Mouse (Mus musculus) MEL (cell line): ENCODE data around the gene Agr2.

Experiments used
- CTCF ChIP-seq, 3 experiments: IDR thresholded peaks in 2 of 3; conservative IDR thresholded peaks in 1 of 3; 2 replicates each; pipeline ENCODE4 v1.5.1; 2011 to 2012; ENCODE audit warnings: low read length in 3 of 3, low read depth in 2 of 3, mild to moderate bottlenecking in 2 of 3, improper control_type of control experiment in 1 of 3, inconsistent platforms in 1 of 3, mixed read lengths in 1 of 3, moderate library complexity in 1 of 3; ENCODE audit not compliant: control insufficient read depth in 1 of 3, insufficient read depth in 1 of 3, poor library complexity in 1 of 3, severe bottlenecking in 1 of 3
- E2F4 ChIP-seq: IDR thresholded peaks from 2 replicates; pipeline ENCODE4 v1.6.1; 2011; ENCODE audit warnings: low read depth, low read length, improper control_type of control experiment, borderline replicate concordance
- ELF1 ChIP-seq: IDR thresholded peaks from 2 replicates; pipeline ENCODE4 v1.6.1; 2014; ENCODE audit warnings: low read depth, mild to moderate bottlenecking, inconsistent platforms, low read length, improper control_type of control experiment, moderate library complexity
- GABPA ChIP-seq: IDR thresholded peaks from 2 replicates; pipeline ENCODE4 v1.6.1; 2012; ENCODE audit warnings: low read depth, mild to moderate bottlenecking, inconsistent platforms, low read length, improper control_type of control experiment, moderate library complexity
- HCFC1 ChIP-seq: IDR thresholded peaks from 2 replicates; pipeline ENCODE4 v1.6.1; 2012; ENCODE audit warnings: low read depth, mild to moderate bottlenecking, inconsistent platforms, low read length, improper control_type of control experiment, moderate library complexity
- MAZ ChIP-seq: IDR thresholded peaks from 2 replicates; pipeline ENCODE4 v1.6.1; 2012; ENCODE audit warnings: low read depth, mild to moderate bottlenecking, inconsistent platforms, low read length, improper control_type of control experiment
- NRF1 ChIP-seq: IDR thresholded peaks from 2 replicates; pipeline ENCODE4 v1.6.1; 2014; ENCODE audit warnings: low read depth, mild to moderate bottlenecking, inconsistent platforms, low read length, improper control_type of control experiment, moderate library complexity; ENCODE audit not compliant: poor library complexity, insufficient read depth, severe bottlenecking
- POLR2A ChIP-seq, 2 experiments: IDR thresholded peaks; 2 replicates each; pipeline ENCODE4 v1.6.1; 2011 to 2012; ENCODE audit warnings: low read length in 2 of 2, mild to moderate bottlenecking in 2 of 2, control low read depth in 1 of 2, improper control_type of control experiment in 1 of 2, low read depth in 1 of 2, moderate library complexity in 1 of 2; ENCODE audit not compliant: control insufficient read depth in 1 of 2, insufficient read depth in 1 of 2, poor library complexity in 1 of 2
- POLR2AphosphoS2 ChIP-seq: IDR thresholded peaks from 2 replicates; pipeline ENCODE4 v1.6.1; 2011; ENCODE audit warnings: low read length, improper control_type of control experiment
- TAL1 ChIP-seq: IDR thresholded peaks from 2 replicates; pipeline ENCODE4 v1.6.1; 2012; ENCODE audit warnings: mild to moderate bottlenecking, inconsistent platforms, low read length, moderate library complexity, mixed read lengths
- USF2 ChIP-seq, 2 experiments: IDR thresholded peaks; 2 replicates each; pipeline ENCODE4 v1.6.1; 2011 to 2012; ENCODE audit warnings: improper control_type of control experiment in 2 of 2, low read length in 2 of 2, borderline replicate concordance in 1 of 2, inconsistent platforms in 1 of 2, low read depth in 1 of 2, mild to moderate bottlenecking in 1 of 2; ENCODE audit not compliant: insufficient read depth in 1 of 2
- ZKSCAN1 ChIP-seq: IDR thresholded peaks from 2 replicates; pipeline ENCODE4 v1.6.1; 2012; ENCODE audit warnings: low read depth, mild to moderate bottlenecking, inconsistent platforms, low read length, improper control_type of control experiment, moderate library complexity
- ZNF384 ChIP-seq: IDR thresholded peaks from 2 replicates; pipeline ENCODE4 v1.6.1; 2012; ENCODE audit warnings: low read depth, mild to moderate bottlenecking, inconsistent platforms, low read length, improper control_type of control experiment

DNA sequence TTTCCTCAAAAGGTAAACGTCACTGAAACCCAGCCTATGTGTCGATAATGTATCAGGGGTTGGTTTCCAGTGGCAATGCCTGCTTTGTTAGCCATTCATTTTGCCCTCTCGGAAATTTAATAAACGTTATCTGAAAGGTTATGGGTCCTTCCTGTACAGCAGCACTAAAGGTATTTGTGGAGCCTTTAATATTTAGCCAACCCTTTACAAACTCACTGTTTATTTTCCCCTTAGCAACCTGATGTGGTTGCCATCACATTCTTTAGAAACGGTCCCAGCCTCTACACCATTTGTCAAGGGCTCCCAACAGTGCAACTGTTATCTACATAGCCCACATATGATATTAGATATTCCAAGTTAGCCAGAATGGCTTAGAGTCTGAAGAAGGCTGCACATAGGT, 13.1 kb upstream of the Agr2 start:
- TF ChIP-seq MAZ (no peak), CTCF (IDR thresholded peaks at IDR 0.05 in 2 of 3, conservative IDR thresholded peaks at IDR 0.05 in 1 of 3; ENCODE audit: control insufficient read depth in 1 of 3, insufficient read depth in 1 of 3, low read depth in 2 of 3, low read length in 3 of 3, poor library complexity in 1 of 3, severe bottlenecking in 1 of 3) (no peak), POLR2A (IDR thresholded peaks at IDR 0.05; ENCODE audit: control insufficient read depth in 1 of 2, insufficient read depth in 1 of 2, low read depth in 1 of 2, low read length in 2 of 2, poor library complexity in 1 of 2) (no peak), ELF1 (no peak), USF2 (IDR thresholded peaks at IDR 0.05; ENCODE audit: borderline replicate concordance in 1 of 2, insufficient read depth in 1 of 2, low read depth in 1 of 2, low read length in 2 of 2) (no peak), GABPA (no peak), E2F4 (no peak), ZKSCAN1 (no peak), ZNF384 (no peak), TAL1 (no peak), NRF1 (no peak), HCFC1 (no peak), POLR2AphosphoS2 (no peak)
